Mouse (Mus musculus) neural tube, embryonic 14.5 days (tissue): Measurements from ENCODE around the gene Sept9. TPM values are rescaled to one million over a fixed set of nuclear protein-coding genes. Genes with fewer than 3 reads are reported as not detected.
"Not testable (repeated sequence)": the region's sequence is repeated elsewhere in the genome, so short reads cannot be mapped to it uniquely, and the experiment has no call there.

Experiments
- ATAC-seq: fragments of 200-750 bp; cut with Nextera tagmentation; 2 replicates; pipeline ENCODE4 v1.8.0; 2017; ENCODE audit warnings: low read depth, mild to moderate bottlenecking, moderate TSS enrichment, moderate library complexity
- H3K27ac ChIP-seq: fragments of 300-500 bp; sonication (generic); 2 replicates; pipeline ENCODE4 v1.5.1; 2014; ENCODE audit warnings: low read depth, mild to moderate bottlenecking, control low read depth, low read length, moderate library complexity, mixed read lengths
- H3K27me3 ChIP-seq: fragments of 300-500 bp; sonication (generic); 2 replicates; pipeline ENCODE4 v1.6.1; 2014; ENCODE audit warnings: low read length; ENCODE audit not compliant: control insufficient read depth, insufficient read depth
- H3K36me3 ChIP-seq: fragments of 300-500 bp; sonication (generic); 2 replicates; pipeline ENCODE4 v1.6.1; 2014; ENCODE audit warnings: low read length, mixed read lengths; ENCODE audit not compliant: control insufficient read depth, insufficient read depth
- H3K4me1 ChIP-seq: fragments of 300-500 bp; sonication (generic); 2 replicates; pipeline ENCODE4 v1.6.1; 2014; ENCODE audit warnings: low read length; ENCODE audit not compliant: control insufficient read depth, insufficient read depth
- H3K4me2 ChIP-seq: fragments of 300-500 bp; sonication (generic); 2 replicates; pipeline ENCODE4 v1.6.1; 2014; ENCODE audit warnings: mild to moderate bottlenecking, low read depth, low read length, control low read depth
- H3K4me3 ChIP-seq: fragments of 300-500 bp; sonication (generic); 2 replicates; pipeline ENCODE4 v1.5.1; 2014; ENCODE audit warnings: low read depth, low read length, control low read depth, mixed read lengths
- H3K9ac ChIP-seq: fragments of 300-500 bp; sonication (generic); replicated peaks from 2 replicates; pipeline ENCODE4 v1.6.1; 2014; ENCODE audit warnings: low read depth, mild to moderate bottlenecking, control low read depth, low read length, mixed read lengths
- H3K9me3 ChIP-seq: fragments of 300-500 bp; sonication (generic); 2 replicates; pipeline ENCODE4 v1.6.1; 2016; ENCODE audit warnings: low read length; ENCODE audit not compliant: control insufficient read depth
- WGBS: fragments of 180-500 bp; shearing (Covaris S2); extraction: QIAGEN DNeasy Blood & Tissue Kit; methylation state at CpG from one replicate; pipeline ENCODE4 v1.1.7; 2014; 5-methylcytosine and 5-hydroxymethylcytosine counted together
- polyA plus RNA-seq: library from polyadenylated mRNA; unstranded; fragments of >200 nt; fragmentation: Nextera tagmentation; extraction: Ambion mirVana; gene quantifications from 2 replicates; pipeline ENCODE4 v1.2.1, GENCODE M21; 2014

The Sept9 gene
- polyA plus RNA-seq, 1 experiment from 2014 or later: 70.6 TPM

GRCm38 (mm10) chr11:117336081-117336788 lies 136.8 kb downstream of the Sept9 start:
- H3K4me3 ChIP-seq: no peak overlapping the region
- no peaks in the 10 kb centered on the region for H3K9me3 ChIP-seq
- H3K36me3 ChIP-seq: no peaks in the 10 kb centered on the region
- no peak overlapping the region for H3K27ac ChIP-seq
- WGBS: 84% methylated on average over 7 of the region's 7 CpGs
- no peak overlapping the region for H3K9ac ChIP-seq
- H3K4me1 ChIP-seq: peaks cover 39% of the 10 kb centered on the region
- no peaks in the 10 kb centered on the region for H3K27me3 ChIP-seq
- no peak for ATAC-seq
- H3K4me2 ChIP-seq: no peak overlapping the region

DNA sequence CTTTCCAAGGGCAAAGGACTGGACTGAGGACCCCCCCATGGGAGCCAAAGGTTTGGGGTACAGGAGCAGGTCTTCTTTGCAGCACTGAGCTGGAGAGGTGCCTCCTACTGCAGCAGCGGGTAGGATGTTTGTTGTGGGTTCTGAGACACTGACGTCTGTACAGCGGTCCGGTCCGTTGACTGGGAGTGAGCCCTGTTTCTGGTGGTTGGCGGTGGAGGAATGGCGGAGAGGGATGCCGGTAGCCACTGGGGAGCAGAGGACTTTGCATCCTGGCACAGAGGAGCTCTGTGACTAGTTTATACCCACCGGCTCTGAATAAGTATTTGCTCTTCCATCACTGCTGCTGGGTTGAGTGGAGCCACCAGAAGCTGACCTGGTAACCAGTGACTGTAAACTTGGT lies 138.3 kb downstream of the Sept9 start:
- Histone ChIP-seq H3K27me3 (no peaks in the 10 kb centered on the region), H3K9ac (no peak overlapping the region), H3K36me3 (no peaks in the 10 kb centered on the region), H3K27ac (no peak overlapping the region), H3K9me3 (no peaks in the 10 kb centered on the region), H3K4me2 (no peak overlapping the region), H3K4me1 (peaks cover 39% of the 10 kb centered on the region), H3K4me3 (no peak overlapping the region)
- no peak for ATAC-seq
- WGBS: 88% methylated on average over 9 of the region's 9 CpGs

- Histone ChIP-seq H3K4me3 (no peak overlapping the region), H3K27ac (no peak overlapping the region), H3K9ac (no peak overlapping the region), H3K36me3 (no peaks in the 10 kb centered on the region), H3K4me1 (peaks cover 42% of the 10 kb centered on the region), H3K4me2 (no peak overlapping the region), H3K27me3 (no peaks in the 10 kb centered on the region), H3K9me3 (no peaks in the 10 kb centered on the region)
- 60% methylated on average over 8 of the region's 8 CpGs for WGBS
- no peak for ATAC-seq
These were observed 139.0 kb downstream of the Sept9 start for GRCm38 (mm10) chr11:117338503-117338902.

GRCm38 (mm10) chr11:117339050-117339449 lies 139.6 kb downstream of the Sept9 start:
- Histone ChIP-seq H3K9me3 (no peaks in the 10 kb centered on the region), H3K4me1 (peaks cover 42% of the 10 kb centered on the region), H3K27ac (no peak overlapping the region), H3K4me2 (no peak overlapping the region), H3K36me3 (no peaks in the 10 kb centered on the region), H3K27me3 (no peaks in the 10 kb centered on the region), H3K4me3 (no peak overlapping the region), H3K9ac (no peak overlapping the region)
- 94% methylated on average over 3 of the region's 3 CpGs for WGBS
- no peak for ATAC-seq

GRCm38 (mm10) chr11:117341218-117341617 lies 141.8 kb downstream of the Sept9 start:
- H3K27me3 ChIP-seq: no peaks in the 10 kb centered on the region
- H3K9ac ChIP-seq: no peak overlapping the region
- H3K4me1 ChIP-seq: peaks cover 49% of the 10 kb centered on the region
- H3K9me3 ChIP-seq: no peaks in the 10 kb centered on the region
- H3K4me3 ChIP-seq: no peak overlapping the region
- H3K27ac ChIP-seq: peak overlapping the region; percentile 60
- no peak overlapping the region for H3K4me2 ChIP-seq
- H3K36me3 ChIP-seq: no peaks in the 10 kb centered on the region
- ATAC-seq: 0 out of 2 replicates have a peak, but pooled peaks have one; percentile 36
- WGBS: 12% methylated on average over 7 of the region's 7 CpGs

DNA sequence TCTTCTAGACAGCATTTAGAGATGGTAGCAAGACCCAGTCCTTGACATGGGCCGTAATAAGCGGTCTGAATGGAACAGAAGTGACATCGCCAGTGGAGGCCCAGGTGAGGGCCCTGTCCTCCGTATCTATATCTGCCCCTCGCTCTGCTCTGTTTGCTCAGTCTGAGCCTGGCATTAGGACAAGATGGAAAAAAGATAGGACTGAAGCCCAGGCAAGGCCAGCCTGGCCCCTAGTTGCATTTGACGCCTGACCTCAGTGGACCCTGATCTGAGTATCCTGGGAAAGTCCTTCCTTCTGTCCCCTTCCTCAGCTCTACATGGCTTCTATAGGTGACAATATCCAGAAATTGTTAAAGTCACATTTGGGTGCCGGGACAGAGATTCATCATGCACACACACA lies 142.6 kb downstream of the Sept9 start:
- Histone ChIP-seq H3K27me3 (no peaks in the 10 kb centered on the region), H3K4me3 (no peak overlapping the region), H3K4me2 (no peak overlapping the region), H3K9ac (no peak overlapping the region), H3K36me3 (no peaks in the 10 kb centered on the region), H3K4me1 (peaks cover 56% of the 10 kb centered on the region), H3K9me3 (no peaks in the 10 kb centered on the region), H3K27ac (peak overlapping the region; percentile 60)
- WGBS: 97% methylated on average over 7 of the region's 7 CpGs
- no peak for ATAC-seq

- not testable (repeated sequence) for H3K9ac ChIP-seq, H3K4me3 ChIP-seq, H3K9me3 ChIP-seq, ATAC-seq, H3K27me3 ChIP-seq, H3K27ac ChIP-seq, H3K4me2 ChIP-seq, H3K36me3 ChIP-seq
- WGBS: 93% methylated on average over 5 of the region's 6 CpGs
- H3K4me1 ChIP-seq: peaks cover 60% of the 10 kb centered on the region
These were observed 143.0 kb downstream of the Sept9 start for GRCm38 (mm10) chr11:117342490-117342889.

DNA sequence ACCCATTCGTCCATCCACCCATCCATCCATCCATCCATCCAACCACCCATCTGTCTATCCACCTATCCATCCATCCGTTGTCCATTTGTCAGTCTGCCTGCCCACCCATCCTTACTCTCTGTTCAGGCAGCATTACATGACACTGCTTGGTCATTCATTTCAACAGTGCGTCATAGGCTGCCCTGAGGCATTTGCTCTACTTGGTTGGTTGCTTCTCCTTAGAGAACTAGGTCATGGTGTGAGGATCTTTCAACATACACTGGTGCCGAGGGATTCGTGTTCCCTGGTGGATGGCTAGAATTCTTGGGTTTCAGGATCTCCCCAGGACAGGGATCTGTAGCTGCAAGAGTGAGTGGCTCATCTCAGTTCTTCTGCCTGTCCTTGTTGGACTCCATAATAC lies 144.3 kb downstream of the Sept9 start:
- Histone ChIP-seq H3K4me3 (no peak overlapping the region), H3K27me3 (no peaks in the 10 kb centered on the region), H3K9ac (no peak overlapping the region), H3K4me1 (peaks cover 72% of the 10 kb centered on the region), H3K36me3 (no peaks in the 10 kb centered on the region), H3K27ac (peak overlapping the region; percentile 70), H3K9me3 (no peaks in the 10 kb centered on the region), H3K4me2 (no peak overlapping the region)
- 84% methylated on average over 5 of the region's 5 CpGs for WGBS
- no peak for ATAC-seq

- Histone ChIP-seq H3K27ac (peak overlapping the region; percentile 70), H3K9me3 (no peaks in the 10 kb centered on the region), H3K4me2 (no peak overlapping the region), H3K36me3 (no peaks in the 10 kb centered on the region), H3K4me3 (no peak overlapping the region), H3K27me3 (no peaks in the 10 kb centered on the region), H3K9ac (no peak overlapping the region), H3K4me1 (peaks cover 76% of the 10 kb centered on the region)
- no peak for ATAC-seq
- 52% methylated on average over 11 of the region's 11 CpGs for WGBS
These were observed 145.0 kb downstream of the Sept9 start for GRCm38 (mm10) chr11:117344339-117345021.
